Comparison of ENCODE assay signal across 8 mouse cellular contexts in genomic region chr4:148804780-148805160, GRCm38 (mm10). TPM values are rescaled to one million over a fixed set of nuclear protein-coding genes. Genes with fewer than 3 reads are reported as not detected.
DNase-seq lines count a peak whose midpoint lies in the region; ATAC-seq and TF ChIP-seq lines count a peak whose summit lies in the region.

No protein-coding gene starts in this region.

- peaks cover 71% of the 10 kb centered on the region for H3K27me3 ChIP-seq in E14TG2a.4 (ENCODE audit: insufficient read depth, low read length)
- H3K27me3 ChIP-seq in hindbrain, embryonic 10.5 days (ENCODE audit: insufficient read depth, poor library complexity, severe bottlenecking): peaks cover 98% of the 10 kb centered on the region
- peaks cover 21% of the 10 kb centered on the region for H3K27me3 ChIP-seq in lung, postnatal 0 days (replicated peaks; ENCODE audit: insufficient read depth, low read length)

- 0% methylated on average over 16 of the region's 16 CpGs for WGBS in hindbrain, embryonic 10.5 days
- WGBS in lung, postnatal 0 days: 0% methylated on average over 5 of the region's 16 CpGs

- DNase-seq in gastrocnemius, adult 2 months: no peak
- no peak for DNase-seq in gastrocnemius, postnatal 36 days
- no peak for DNase-seq in hindbrain, embryonic 10.5 days (ENCODE audit: low spot score)
- no peak for DNase-seq in lung, postnatal 0 days (ENCODE audit: low spot score)
- no peak for DNase-seq in urinary bladder, adult 2 months (ENCODE audit: low spot score)
- DNase-seq in cerebellum, adult 8-10 months: no peak
- no peak for DNase-seq in kidney, postnatal 36 days

- intact Hi-C loops in gastrocnemius, adult 2 months (cut with DNase I): loop anchor here (1.0 to 5.0 kb wide), 3 partner anchors 51 to 111 kb away; no protein-coding TSS in a partner anchor
- intact Hi-C loops in gastrocnemius, postnatal 36 days (cut with DNase I): loop anchor here (1.0 to 5.0 kb wide), 3 partner anchors 51 to 110 kb away; no protein-coding TSS in a partner anchor

- peak overlapping the region; percentile 98 for H3K27ac ChIP-seq in gastrocnemius, adult 2 months
- H3K27ac ChIP-seq in hindbrain, embryonic 10.5 days: peak overlapping the region; percentile 87
- H3K27ac ChIP-seq in lung, postnatal 0 days (ENCODE audit: low read length): peak overlapping the region; percentile 68

- H3K36me3 ChIP-seq in E14TG2a.4 (ENCODE audit: insufficient read depth, low read length): no peaks in the 10 kb centered on the region
- no peaks in the 10 kb centered on the region for H3K36me3 ChIP-seq in hindbrain, embryonic 10.5 days
- H3K36me3 ChIP-seq in lung, postnatal 0 days (ENCODE audit: insufficient read depth, low read length): no peaks in the 10 kb centered on the region

- H3K9ac ChIP-seq in lung, postnatal 0 days (replicated peaks; ENCODE audit: low read depth): peak overlapping the region; percentile 54

- TF ChIP-seq CTCF in gastrocnemius, adult 2 months (IDR thresholded peaks at IDR 0.05): no peak
- no peak for TF ChIP-seq CTCF in E14TG2a.4 (conservative IDR thresholded peaks at IDR 0.05; ENCODE audit: low read length)
- TF ChIP-seq CTCF in lung, postnatal 0 days (IDR thresholded peaks at IDR 0.05): no peak

- H3K4me3 ChIP-seq in gastrocnemius, adult 2 months: peak overlapping the region; percentile 98
- peak overlapping the region; percentile 90 for H3K4me3 ChIP-seq in E14TG2a.4 (replicated peaks; ENCODE audit: low read length)
- H3K4me3 ChIP-seq in hindbrain, embryonic 10.5 days: peak overlapping the region; percentile 82
- peak overlapping the region; percentile 69 for H3K4me3 ChIP-seq in lung, postnatal 0 days (ENCODE audit: low read depth, low read length)

- no peaks in the 10 kb centered on the region for H3K9me3 ChIP-seq in E14TG2a.4 (ENCODE audit: low read length)
- H3K9me3 ChIP-seq in hindbrain, embryonic 10.5 days: no peaks in the 10 kb centered on the region
- H3K9me3 ChIP-seq in lung, postnatal 0 days (ENCODE audit: low read length): no peaks in the 10 kb centered on the region

- peak overlapping the region; percentile 98 for H3K4me2 ChIP-seq in lung, postnatal 0 days (replicated peaks; ENCODE audit: low read depth, low read length)

- TF ChIP-seq EP300 in lung, postnatal 0 days (IDR thresholded peaks at IDR 0.05): no peak

- H3K4me1 ChIP-seq in E14TG2a.4 (replicated peaks; ENCODE audit: low read depth, low read length): peaks cover 44% of the 10 kb centered on the region
- peaks cover 74% of the 10 kb centered on the region for H3K4me1 ChIP-seq in hindbrain, embryonic 10.5 days (replicated peaks)
- H3K4me1 ChIP-seq in lung, postnatal 0 days (ENCODE audit: insufficient read depth, low read depth, low read length): peaks cover 8% of the 10 kb centered on the region

- ATAC-seq in lung, postnatal 0 days: no peak

RNA-seq across cellular contexts. Expression of gene Casz1, which starts 0.5 kb away (rescaled TPM):
- total RNA-seq in gastrocnemius, adult 2 months (2021): 10 to 100 TPM; 31.2 to 41.3 TPM
- 10 to 100 TPM; 24.8 to 45.6 TPM for total RNA-seq in gastrocnemius, postnatal 36 days (2021)
- 13.8 and 14.4 TPM in 2 replicates for polyA plus RNA-seq in hindbrain, embryonic 10.5 days (2016; fragmentation: Nextera tagmentation; extraction: Ambion mirVana)
- 9.7 and 10.3 TPM in 2 replicates for polyA plus RNA-seq in lung, postnatal 0 days (2015; fragmentation: Nextera tagmentation; extraction: Ambion mirVana)
- polyA plus RNA-seq in urinary bladder, adult 2 months (2012; rRNA removed): 21.0 and 29.8 TPM in 2 replicates
